Comparison of ENCODE assay signal across 7 mouse cellular contexts in the genomic region with DNA sequence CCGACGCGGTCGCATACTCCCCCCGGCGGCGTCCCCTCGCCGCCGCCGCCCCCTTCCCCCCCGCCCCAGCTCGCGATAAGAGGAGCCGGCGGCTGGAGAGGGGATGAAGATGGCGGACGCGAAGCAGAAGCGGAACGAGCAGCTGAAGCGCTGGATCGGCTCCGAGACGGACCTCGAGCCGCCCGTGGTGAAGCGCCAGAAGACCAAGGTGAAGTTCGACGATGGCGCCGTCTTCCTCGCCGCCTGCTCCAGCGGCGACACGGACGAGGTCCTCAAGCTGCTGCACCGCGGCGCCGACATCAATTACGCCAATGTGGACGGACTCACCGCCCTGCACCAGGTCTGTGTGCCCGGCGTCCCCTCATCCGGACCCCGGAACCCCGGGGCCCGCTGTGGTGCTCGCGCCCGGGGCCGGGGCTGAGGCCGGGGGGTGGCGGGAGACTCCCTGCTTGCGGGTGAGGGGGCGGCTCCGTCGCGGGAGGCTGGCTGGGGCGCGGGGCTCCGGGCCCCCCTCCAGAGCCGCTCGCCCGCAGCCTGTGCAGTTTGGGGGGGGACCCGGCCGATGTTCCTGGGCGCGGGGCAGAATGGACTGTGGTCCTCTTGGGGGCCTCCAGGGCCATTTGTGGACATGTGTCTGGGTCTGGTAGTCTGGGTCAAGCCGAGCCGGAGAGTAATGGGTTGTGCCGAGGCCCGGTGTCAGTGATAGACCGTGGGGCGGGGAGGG. TPM values are rescaled to one million over a fixed set of nuclear protein-coding genes. Genes with fewer than 3 reads are reported as not detected.
DNase-seq lines count a peak whose midpoint lies in the region; ATAC-seq and TF ChIP-seq lines count a peak whose summit lies in the region.

No protein-coding gene starts in this region.

- under 1% methylated on average over 71 of the region's 79 CpGs for WGBS in cerebellum, adult 2 months
- under 1% methylated on average over 61 of the region's 79 CpGs for WGBS in kidney, embryonic 14.5 days

- DNase-seq in urinary bladder, adult 18-20 months (ENCODE audit: low spot score in 2 of 2): peak; percentile 25 to 59
- DNase-seq in urinary bladder, postnatal 10 days (ENCODE audit: low spot score): no peak
- peak; percentile 48 to 77 for DNase-seq in cerebellum, adult 2 months
- DNase-seq in lung, postnatal 10 days: peak; percentile 52
- DNase-seq in spleen, adult 18-20 months: peak; percentile 46 to 61

- peak overlapping the region; percentile 92 for H3K27ac ChIP-seq in cerebellum, adult 2 months (ENCODE audit: insufficient read depth, low read length)
- H3K27ac ChIP-seq in kidney, embryonic 14.5 days (ENCODE audit: low read depth, low read length): peak overlapping the region; percentile 98

- H3K36me3 ChIP-seq in kidney, embryonic 14.5 days (ENCODE audit: control insufficient read depth, insufficient read depth, low read length): peaks cover 4% of the 10 kb centered on the region; the same call in 1 of the 2 replicates

- peak; percentile 5 for ATAC-seq in granulocyte monocyte progenitor cell, adult 5-6 weeks (replicated peaks; ENCODE audit: poor library complexity, severe bottlenecking)
- ATAC-seq in kidney, embryonic 14.5 days (ENCODE audit: low FRiP score, low TSS enrichment): peak; percentile 65

- no peak for TF ChIP-seq CTCF in cerebellum, adult 2 months (IDR thresholded peaks at IDR 0.05; ENCODE audit: borderline replicate concordance, insufficient read depth, low read depth, low read length)

- no peaks in the 10 kb centered on the region for H3K27me3 ChIP-seq in cerebellum, adult 2 months (ENCODE audit: control insufficient read depth, insufficient read depth, low read length)
- no peaks in the 10 kb centered on the region for H3K27me3 ChIP-seq in kidney, embryonic 14.5 days (ENCODE audit: control insufficient read depth, insufficient read depth, low read length)

- no peaks in the 10 kb centered on the region for H3K9me3 ChIP-seq in kidney, embryonic 14.5 days (ENCODE audit: control insufficient read depth, low read length)

- peak overlapping the region; percentile 99 for H3K9ac ChIP-seq in kidney, embryonic 14.5 days (ENCODE audit: low read depth, low read length)

- peak overlapping the region; percentile 97 for H3K4me3 ChIP-seq in cerebellum, adult 2 months (replicated peaks; ENCODE audit: insufficient read depth, low read depth, low read length)
- H3K4me3 ChIP-seq in kidney, embryonic 14.5 days (ENCODE audit: low read length): peak overlapping the region; percentile 98

- peak overlapping the region; percentile 67 for H3K4me2 ChIP-seq in kidney, embryonic 14.5 days (replicated peaks; ENCODE audit: low read depth, low read length)

- peaks cover 4% of the 10 kb centered on the region; the same call in 1 of the 2 replicates for H3K4me1 ChIP-seq in cerebellum, adult 2 months (ENCODE audit: control insufficient read depth, insufficient read depth, low read length)
- peaks cover 20% of the 10 kb centered on the region for H3K4me1 ChIP-seq in kidney, embryonic 14.5 days (ENCODE audit: control insufficient read depth, insufficient read depth, low read length)

- TF ChIP-seq POLR2A in cerebellum, adult 2 months (IDR thresholded peaks at IDR 0.05; ENCODE audit: borderline replicate concordance, insufficient read depth, low read length): no peak

RNA-seq across cellular contexts. Expression of a gene that starts 0.5 kb away (rescaled TPM):
- polyA plus RNA-seq in cerebellum, adult 2 months (2012; rRNA removed): 60.6 and 61.1 TPM in 2 replicates
- total RNA-seq in granulocyte monocyte progenitor cell, adult 5-6 weeks (2014; fragmentation: Nextera tagmentation): 81.6 and 95.0 TPM in 2 replicates
- total RNA-seq in granulocyte monocyte progenitor cell, adult 5-6 weeks (2017): 148 and 174 TPM in 2 replicates
- polyA plus RNA-seq in kidney, embryonic 14.5 days (2014; fragmentation: Nextera tagmentation; extraction: Ambion mirVana): 82.3 and 98.5 TPM in 2 replicates
